Mouse (Mus musculus) MN1 (cell line): ENCODE results near the gene Omp.

ENCODE experiments used
- DNase-seq: peaks from one replicate; pipeline ENCODE4 v3.0.0-alpha.2; 2016; ENCODE audit warnings: low spot score

Gene Omp

DNA sequence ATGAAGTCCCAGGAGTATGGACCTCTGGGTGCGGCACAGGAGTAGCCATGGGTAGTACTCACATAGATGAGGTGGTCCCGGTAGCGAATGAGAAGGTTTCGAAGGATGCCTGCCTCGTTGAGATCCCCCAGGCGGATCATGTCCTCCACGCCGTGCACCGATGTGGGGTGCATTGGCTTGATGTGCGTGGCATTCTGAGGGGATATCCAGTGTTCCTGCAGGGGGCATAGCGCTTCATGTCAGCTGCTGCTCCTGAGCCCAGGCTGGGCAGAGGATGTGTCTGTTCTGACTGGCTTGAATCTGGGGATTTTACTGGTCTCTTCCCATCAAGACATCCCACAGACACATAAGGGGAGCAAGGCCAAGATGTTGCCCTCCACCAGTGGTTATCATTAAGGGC is 42.8 kb downstream of the Omp start:
- DNase-seq = no peak

DNA sequence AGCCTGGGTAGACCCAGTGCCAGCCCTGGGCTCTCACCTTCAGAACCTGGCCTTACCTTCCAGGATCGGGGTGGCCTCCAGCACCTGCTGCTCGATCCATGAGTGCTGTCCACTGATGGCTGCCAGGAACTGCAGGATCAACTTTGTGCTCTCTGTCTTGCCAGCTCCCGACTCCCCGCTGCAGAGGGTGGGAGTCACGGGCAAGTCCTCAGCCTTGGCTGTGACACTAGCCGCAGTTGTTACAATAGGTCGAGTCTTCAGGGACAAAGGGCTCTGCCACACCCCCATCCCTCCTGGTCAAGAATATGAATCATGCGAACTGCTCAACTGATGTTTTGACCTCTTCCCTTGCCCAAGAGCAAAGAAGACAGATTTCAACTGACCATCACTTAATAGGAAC is 47.7 kb downstream of the Omp start:
- DNase-seq = no peak

DNA sequence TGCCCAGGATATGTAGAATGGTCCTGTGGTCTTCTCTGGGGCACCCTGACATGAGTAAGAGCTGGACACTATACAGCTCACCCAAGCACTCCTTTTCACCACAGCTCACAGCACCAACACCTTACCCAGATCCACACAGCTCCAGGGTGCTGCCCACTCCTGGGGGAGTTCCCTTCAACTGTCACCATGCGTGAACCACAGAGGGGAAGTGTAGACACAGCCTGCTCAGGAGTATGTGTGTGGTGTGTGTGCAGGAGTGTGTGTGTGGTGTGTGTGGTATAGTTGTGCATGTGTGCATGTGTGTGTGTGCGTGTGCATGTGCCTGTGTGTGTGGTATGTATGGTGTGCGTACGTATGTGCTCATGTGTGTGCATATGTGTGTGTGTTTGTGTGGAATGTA is 49.5 kb downstream of the Omp start:
- DNase-seq = no peak
